Comparison of ENCODE assay signal across 9 mouse cellular contexts in the genomic region with DNA sequence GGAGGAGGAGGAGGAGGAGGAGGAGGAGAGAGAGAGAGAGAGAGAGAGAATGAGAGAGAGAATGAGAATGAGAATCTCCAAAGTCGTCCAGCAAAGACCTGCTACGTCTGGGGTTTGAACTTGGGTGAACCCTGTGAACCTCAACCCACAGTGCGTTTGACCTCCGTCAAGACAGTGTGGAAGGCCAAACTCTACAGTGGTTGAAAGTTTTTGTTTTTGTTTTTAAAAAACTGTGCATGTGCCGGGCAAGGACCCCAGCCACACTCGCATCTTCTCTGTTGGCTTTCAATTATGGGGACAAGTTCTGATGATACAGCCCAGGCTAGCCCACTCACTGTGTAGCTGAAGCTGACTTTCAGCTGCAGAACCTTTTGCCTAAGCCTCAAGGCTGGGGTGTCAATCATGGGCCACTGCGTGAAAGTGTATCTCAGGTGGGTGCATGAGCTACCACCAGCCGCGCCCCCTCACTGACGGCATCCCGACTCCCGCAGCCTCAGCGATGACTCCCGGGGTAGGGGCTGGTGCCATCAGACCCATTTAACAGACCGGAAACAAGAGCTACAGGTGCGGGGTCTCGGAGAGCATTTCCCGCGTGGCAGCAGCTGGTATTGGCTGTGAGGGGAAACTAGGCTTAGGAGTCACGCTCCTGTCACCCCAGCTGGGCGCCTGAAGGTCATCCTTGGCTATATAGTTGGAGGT. TPM values are rescaled to one million over a fixed set of nuclear protein-coding genes. Genes with fewer than 3 reads are reported as not detected.
DNase-seq lines count a peak whose midpoint lies in the region; ATAC-seq and TF ChIP-seq lines count a peak whose summit lies in the region.
"Had no signal": no experiment of that assay in that cellular context is flagged by ENCODE, and none has a peak within 500 bp of the region (broad histone marks: within the 10 kb centered on the region; RNA-seq: fewer than 3 reads in every experiment).

No protein-coding gene starts in this region.

- H3K27ac ChIP-seq in layer of hippocampus, adult 2 months = peak overlapping the region; percentile 87
- no peak overlapping the region for H3K27ac ChIP-seq in embryonic facial prominence, embryonic 12.5 days
- no peak overlapping the region for H3K27ac ChIP-seq in hindbrain, embryonic 14.5 days
- H3K27ac ChIP-seq in liver, embryonic 13.5 days = no peak overlapping the region
- H3K27ac ChIP-seq in stomach, embryonic 15.5 days = no peak overlapping the region

- H3K9me3 ChIP-seq in embryonic facial prominence, embryonic 12.5 days = no peaks in the 10 kb centered on the region
- no peaks in the 10 kb centered on the region for H3K9me3 ChIP-seq in hindbrain, embryonic 14.5 days (ENCODE audit: control insufficient read depth, low read length)
- H3K9me3 ChIP-seq in liver, embryonic 13.5 days (replicated peaks) = no peaks in the 10 kb centered on the region
- no peaks in the 10 kb centered on the region for H3K9me3 ChIP-seq in stomach, embryonic 15.5 days

- peak; percentile 55 for TF ChIP-seq CTCF in layer of hippocampus, adult 2 months (conservative IDR thresholded peaks at IDR 0.05)

- peaks cover 21% of the 10 kb centered on the region for H3K27me3 ChIP-seq in embryonic facial prominence, embryonic 12.5 days
- H3K27me3 ChIP-seq in hindbrain, embryonic 14.5 days (ENCODE audit: control insufficient read depth, insufficient read depth, low read length) = peaks cover 17% of the 10 kb centered on the region
- peaks cover 56% of the 10 kb centered on the region for H3K27me3 ChIP-seq in liver, embryonic 13.5 days
- H3K27me3 ChIP-seq in stomach, embryonic 15.5 days (replicated peaks) = no peaks in the 10 kb centered on the region

- H3K4me2 ChIP-seq in embryonic facial prominence, embryonic 12.5 days (replicated peaks) = peak overlapping the region; percentile 40
- H3K4me2 ChIP-seq in hindbrain, embryonic 14.5 days (replicated peaks) = peak overlapping the region; percentile 44
- H3K4me2 ChIP-seq in liver, embryonic 13.5 days = peak overlapping the region; percentile 44
- H3K4me2 ChIP-seq in stomach, embryonic 15.5 days = peak overlapping the region; percentile 55

- no peak for DNase-seq in layer of hippocampus, adult 2 months (ENCODE audit: low spot score in 2 of 2)
- no peak for DNase-seq in layer of hippocampus, postnatal 14 days (ENCODE audit: low spot score in 2 of 2)
- DNase-seq in hindbrain, embryonic 14.5 days (ENCODE audit: low spot score) = no peak
- no peak for DNase-seq in liver, embryonic 13.5 days
- no peak for DNase-seq in ovary, postnatal 36 days (ENCODE audit: low spot score)
- no peak for DNase-seq in layer of hippocampus, postnatal 36 days

- no peak; the same call in 1 of the 2 replicates for ATAC-seq in embryonic facial prominence, embryonic 12.5 days (ENCODE audit: insufficient number of reproducible peaks, insufficient read depth, low FRiP score, low TSS enrichment)
- ATAC-seq in hindbrain, embryonic 14.5 days (ENCODE audit: low FRiP score) = no peak; the same call in 1 of the 2 replicates
- ATAC-seq in liver, embryonic 13.5 days (ENCODE audit: low read depth) = no peak
- no peak; the same call in 1 of the 2 replicates for ATAC-seq in stomach, embryonic 15.5 days (ENCODE audit: insufficient read depth, low FRiP score, low read depth)

- peak overlapping the region; percentile 48 for H3K4me3 ChIP-seq in layer of hippocampus, adult 2 months
- H3K4me3 ChIP-seq in embryonic facial prominence, embryonic 12.5 days = no peak overlapping the region
- peak overlapping the region; percentile 10 for H3K4me3 ChIP-seq in hindbrain, embryonic 14.5 days (replicated peaks; ENCODE audit: low read length)
- no peak overlapping the region for H3K4me3 ChIP-seq in liver, embryonic 13.5 days (replicated peaks)
- peak overlapping the region; percentile 20; the same call in 1 of the 2 replicates for H3K4me3 ChIP-seq in stomach, embryonic 15.5 days (replicated peaks)

- 68% methylated on average over 21 of the region's 21 CpGs for WGBS in embryonic facial prominence, embryonic 12.5 days
- whole genome bisulfite sequencing in hindbrain, embryonic 14.5 days = 62% methylated on average over 21 of the region's 21 CpGs
- WGBS in liver, embryonic 13.5 days (ENCODE audit: insufficient replicate concordance) = 58% methylated on average over 21 of the region's 21 CpGs
- 63% methylated on average over 21 of the region's 21 CpGs for WGBS in stomach, embryonic 15.5 days

- H3K4me1 ChIP-seq in embryonic facial prominence, embryonic 12.5 days = peaks cover 23% of the 10 kb centered on the region
- peaks cover 28% of the 10 kb centered on the region for H3K4me1 ChIP-seq in hindbrain, embryonic 14.5 days (replicated peaks; ENCODE audit: control insufficient read depth, insufficient read depth, low read length)
- peaks cover 55% of the 10 kb centered on the region for H3K4me1 ChIP-seq in liver, embryonic 13.5 days (replicated peaks)
- H3K4me1 ChIP-seq in stomach, embryonic 15.5 days = peaks cover 43% of the 10 kb centered on the region

- H3K36me3 ChIP-seq in embryonic facial prominence, embryonic 12.5 days = no peaks in the 10 kb centered on the region
- no peaks in the 10 kb centered on the region for H3K36me3 ChIP-seq in hindbrain, embryonic 14.5 days (replicated peaks; ENCODE audit: control insufficient read depth, insufficient read depth)
- H3K36me3 ChIP-seq in liver, embryonic 13.5 days = no peaks in the 10 kb centered on the region
- no peaks in the 10 kb centered on the region for H3K36me3 ChIP-seq in stomach, embryonic 15.5 days

- no peak overlapping the region for H3K9ac ChIP-seq in embryonic facial prominence, embryonic 12.5 days
- H3K9ac ChIP-seq in hindbrain, embryonic 14.5 days = no peak overlapping the region
- H3K9ac ChIP-seq in liver, embryonic 13.5 days = no peak overlapping the region
- no peak overlapping the region for H3K9ac ChIP-seq in stomach, embryonic 15.5 days

RNA-seq across cellular contexts. Expression of a gene that starts 23.1 kb away (rescaled TPM):
- 10 to 100 TPM; 60.0 to 60.1 TPM for total RNA-seq in layer of hippocampus, adult 2 months (2021)
- total RNA-seq in layer of hippocampus, postnatal 14 days (2021) = 10 to 100 TPM; 66.7 to 70.9 TPM
- polyA plus RNA-seq in embryonic facial prominence, embryonic 12.5 days (2016; fragmentation: Nextera tagmentation; extraction: Ambion mirVana) = 46.2 and 50.8 TPM in 2 replicates
- 17.3 and 25.8 TPM in 2 replicates for polyA plus RNA-seq in hindbrain, embryonic 14.5 days (2014; fragmentation: Nextera tagmentation; extraction: Ambion mirVana)
- polyA plus RNA-seq in liver, embryonic 13.5 days (2015; fragmentation: Nextera tagmentation; extraction: Ambion mirVana) = 9.8 and 9.9 TPM in 2 replicates
- polyA plus RNA-seq in stomach, embryonic 15.5 days (2015; fragmentation: Nextera tagmentation; extraction: Ambion mirVana) = 65.5 and 78.2 TPM in 2 replicates
- total RNA-seq in layer of hippocampus, postnatal 36 days (2021) = 10 to 100 TPM; 55.3 to 55.8 TPM

RNA-seq across cellular contexts. Expression of a gene that starts 39.5 kb away (rescaled TPM):
- total RNA-seq in layer of hippocampus, adult 2 months (2021) = 1 to 10 TPM; 1.9 to 2.1 TPM
- 1 to 10 TPM; 1.1 to 1.5 TPM for total RNA-seq in layer of hippocampus, postnatal 14 days (2021)
- 3.1 and 3.4 TPM in 2 replicates for polyA plus RNA-seq in embryonic facial prominence, embryonic 12.5 days (2016; fragmentation: Nextera tagmentation; extraction: Ambion mirVana)
- 0.84 and 1.3 TPM in 2 replicates for polyA plus RNA-seq in hindbrain, embryonic 14.5 days (2014; fragmentation: Nextera tagmentation; extraction: Ambion mirVana)
- polyA plus RNA-seq in liver, embryonic 13.5 days (2015; fragmentation: Nextera tagmentation; extraction: Ambion mirVana) = 1.8 TPM in 2 replicates
- 59.5 and 77.5 TPM in 2 replicates for polyA plus RNA-seq in stomach, embryonic 15.5 days (2015; fragmentation: Nextera tagmentation; extraction: Ambion mirVana)
- total RNA-seq in layer of hippocampus, postnatal 36 days (2021) = 1 to 10 TPM; 1.6 to 1.7 TPM
- total RNA-seq: gastrocnemius, adult 8-10 months had no signal

RNA-seq across cellular contexts. Expression of a gene that starts 43.5 kb away (rescaled TPM):
- total RNA-seq in layer of hippocampus, adult 2 months (2021) = 1 to 10 TPM; 5.5 to 8.1 TPM
- 1 to 10 TPM; 2.8 to 5.4 TPM for total RNA-seq in layer of hippocampus, postnatal 14 days (2021)
- polyA plus RNA-seq in embryonic facial prominence, embryonic 12.5 days (2016; fragmentation: Nextera tagmentation; extraction: Ambion mirVana) = 2.0 and 3.8 TPM in 2 replicates
- polyA plus RNA-seq in hindbrain, embryonic 14.5 days (2014; fragmentation: Nextera tagmentation; extraction: Ambion mirVana) = 1.9 and 2.2 TPM in 2 replicates
- 0.93 TPM in 1 of 2 replicates, not detected in the other for polyA plus RNA-seq in liver, embryonic 13.5 days (2015; fragmentation: Nextera tagmentation; extraction: Ambion mirVana)
- polyA plus RNA-seq in stomach, embryonic 15.5 days (2015; fragmentation: Nextera tagmentation; extraction: Ambion mirVana) = 0.41 and 1.4 TPM in 2 replicates
- total RNA-seq in layer of hippocampus, postnatal 36 days (2021) = 1 to 10 TPM; 4.5 to 7.1 TPM

RNA-seq across cellular contexts. Expression of a gene that starts 48.1 kb away (rescaled TPM):
- 1 to 10 TPM; 4.4 to 6.1 TPM for total RNA-seq in layer of hippocampus, adult 2 months (2021)
- total RNA-seq in layer of hippocampus, postnatal 14 days (2021) = 1 to 10 TPM; 3.1 to 4.5 TPM
- polyA plus RNA-seq in embryonic facial prominence, embryonic 12.5 days (2016; fragmentation: Nextera tagmentation; extraction: Ambion mirVana) = 2.9 and 4.1 TPM in 2 replicates
- 5.5 and 5.7 TPM in 2 replicates for polyA plus RNA-seq in hindbrain, embryonic 14.5 days (2014; fragmentation: Nextera tagmentation; extraction: Ambion mirVana)
- 0.86 and 0.89 TPM in 2 replicates for polyA plus RNA-seq in liver, embryonic 13.5 days (2015; fragmentation: Nextera tagmentation; extraction: Ambion mirVana)
- 2.9 and 3.3 TPM in 2 replicates for polyA plus RNA-seq in stomach, embryonic 15.5 days (2015; fragmentation: Nextera tagmentation; extraction: Ambion mirVana)
- total RNA-seq in layer of hippocampus, postnatal 36 days (2021) = 1 to 10 TPM; 4.0 to 6.6 TPM

RNA-seq across cellular contexts. Expression of a gene that starts 48.1 kb away (rescaled TPM):
- 10 to 100 TPM; 75.9 to 79.7 TPM for total RNA-seq in layer of hippocampus, adult 2 months (2021)
- total RNA-seq in layer of hippocampus, postnatal 14 days (2021) = 10 to 100 TPM; 73.7 to 74.3 TPM
- polyA plus RNA-seq in embryonic facial prominence, embryonic 12.5 days (2016; fragmentation: Nextera tagmentation; extraction: Ambion mirVana) = 73.6 and 77.0 TPM in 2 replicates
- polyA plus RNA-seq in hindbrain, embryonic 14.5 days (2014; fragmentation: Nextera tagmentation; extraction: Ambion mirVana) = 68.9 TPM in 2 replicates
- 61.1 and 68.7 TPM in 2 replicates for polyA plus RNA-seq in liver, embryonic 13.5 days (2015; fragmentation: Nextera tagmentation; extraction: Ambion mirVana)
- 78.9 and 80.4 TPM in 2 replicates for polyA plus RNA-seq in stomach, embryonic 15.5 days (2015; fragmentation: Nextera tagmentation; extraction: Ambion mirVana)
- 10 to 100 TPM; 72.5 to 76.9 TPM for total RNA-seq in layer of hippocampus, postnatal 36 days (2021)

Comparison
In these comparisons a context has a peak if more than half of its experiments do, and no peak if none do; other contexts are left out.
1. H3K4me3 ChIP-seq: peak in layer of hippocampus, adult 2 months (single experiment), hindbrain, embryonic 14.5 days (single experiment) and stomach, embryonic 15.5 days (single experiment); none in embryonic facial prominence, embryonic 12.5 days (single experiment) and liver, embryonic 13.5 days (single experiment).
2. RNA of a gene that starts 39.5 kb away (polyA plus RNA-seq): 59.5 to 77.5 TPM in stomach, embryonic 15.5 days; 3.1 to 3.4 TPM in embryonic facial prominence, embryonic 12.5 days, 1.8 TPM in liver, embryonic 13.5 days and 0.84 to 1.3 TPM in hindbrain, embryonic 14.5 days; every median in the first group is over 10 times any median in the second.
3. Peak in every context shown above with its lines, with median percentiles within 50 percentile points of each other: H3K4me2 ChIP-seq.